Mouse (Mus musculus): ENCODE data around the gene Yaf2.
A peak's percentile ranks its signal among the peaks of the same experiment; 100 is the strongest.
"Not testable (repeated sequence)": the region's sequence is repeated elsewhere in the genome, so short reads cannot be mapped to it uniquely, and the experiment has no call there.

The Yaf2 gene

DNA sequence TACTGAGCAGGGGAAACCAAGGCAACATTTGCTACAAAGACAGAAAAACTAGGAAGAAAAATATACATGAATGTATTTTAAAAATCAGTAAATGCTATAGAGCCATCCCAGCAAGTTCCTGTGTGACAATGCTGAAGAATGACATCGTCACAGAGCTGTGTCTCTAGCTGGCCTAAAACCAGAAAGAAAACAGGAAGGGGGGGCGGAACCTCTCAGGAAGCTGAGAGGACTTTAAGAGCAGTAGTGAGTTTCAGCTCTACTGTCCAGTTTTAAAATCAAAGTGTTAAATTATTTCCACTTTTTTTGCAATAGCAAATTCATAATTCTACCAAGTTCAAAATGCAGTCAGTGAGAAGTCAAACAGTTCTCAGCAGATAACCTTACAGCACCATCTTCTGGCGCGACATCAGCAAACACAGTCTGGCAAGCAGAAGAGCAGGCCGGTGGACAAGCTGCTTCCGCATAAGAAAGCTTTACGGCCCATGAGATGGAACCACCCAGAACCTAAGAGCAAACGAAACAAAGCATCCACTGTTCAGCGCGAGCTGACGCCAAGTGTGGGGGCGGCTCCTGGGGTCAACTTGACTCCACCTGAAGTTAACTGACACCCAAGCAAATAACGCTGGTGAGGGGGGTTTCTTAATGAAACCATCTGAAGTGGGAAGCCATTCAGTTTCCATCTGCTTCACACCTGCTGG is 85.0 kb downstream of the Yaf2 start:
- DNase-seq (ENCODE audit: low spot score): peak; percentile 41

DNA sequence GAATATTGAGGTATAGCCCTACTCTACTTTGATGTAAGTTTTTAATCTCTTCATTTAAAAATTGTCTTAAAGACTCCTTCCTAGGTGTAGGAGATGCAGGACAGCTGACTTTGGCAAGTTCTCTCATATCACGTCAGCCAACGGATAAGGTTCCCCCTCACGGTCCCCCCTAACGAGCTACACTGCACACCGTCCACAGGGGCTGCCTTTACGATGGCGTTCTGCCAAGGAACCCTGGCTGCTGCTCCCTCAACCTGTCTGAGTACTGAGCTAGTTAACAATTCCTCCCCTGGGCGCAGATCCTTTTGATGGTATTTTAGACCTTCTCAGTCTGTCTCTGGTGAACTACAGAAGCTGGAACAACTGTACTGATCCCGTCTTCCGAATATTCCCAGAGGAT is 93.5 kb downstream of the Yaf2 start:
- DNase-seq (ENCODE audit: low spot score): no peak

DNA sequence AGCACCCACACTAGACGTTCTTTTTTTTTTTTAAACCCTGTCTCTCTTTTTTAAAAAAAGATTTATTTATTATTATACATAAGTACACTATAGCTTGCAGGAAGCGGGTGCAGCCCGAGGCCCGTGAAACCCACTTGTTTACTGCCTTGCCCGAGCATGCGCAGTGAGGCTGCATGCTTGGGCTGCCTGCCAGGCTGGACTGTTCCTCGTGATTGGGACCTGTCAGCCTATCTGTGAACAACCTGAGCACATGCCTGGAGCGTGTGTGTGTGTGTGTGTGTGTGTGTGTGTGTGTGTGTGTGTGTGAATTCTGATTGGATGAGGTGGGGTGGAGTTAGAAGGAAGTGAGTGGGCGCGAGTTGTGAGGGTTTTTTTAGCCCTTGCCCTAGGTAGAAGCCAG is 100.3 kb downstream of the Yaf2 start:
- DNase-seq (ENCODE audit: low spot score): not testable (repeated sequence)

All from lung, postnatal 25 days (tissue).